Mouse (Mus musculus): ENCODE measurements around the gene Tecpr2. TPM values are rescaled to one million over a fixed set of nuclear protein-coding genes. Genes with fewer than 3 reads are reported as not detected.

The Tecpr2 gene
- polyA plus RNA-seq, 2 experiments = 3.8 to 10.1 TPM

DNA sequence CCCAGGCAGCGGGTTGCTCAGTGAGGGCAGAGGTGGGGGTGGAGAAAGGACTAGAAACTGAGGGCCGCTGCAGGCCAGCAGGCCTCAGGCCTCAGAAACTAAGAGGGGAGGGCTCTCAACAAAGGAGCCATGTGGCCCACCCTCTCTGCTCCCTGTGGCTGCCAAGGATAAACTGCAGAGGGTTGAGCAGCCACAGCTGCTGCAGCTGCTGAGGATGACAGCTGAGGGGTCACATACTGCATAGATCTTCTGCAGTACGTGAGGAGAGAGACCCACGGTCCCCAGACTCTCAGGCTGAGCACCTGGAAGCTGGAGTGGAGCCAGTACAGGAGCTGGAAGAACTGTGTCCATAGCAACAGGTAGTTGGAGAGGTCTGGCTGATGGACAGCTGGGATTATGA, 95.5 kb downstream of the Tecpr2 start:
- Histone ChIP-seq H3K4me3 (replicated peaks; ENCODE audit: low read length) (no peak overlapping the region), H3K4me1 (ENCODE audit: control insufficient read depth, insufficient read depth, low read length) (no peaks in the 10 kb centered on the region), H3K9me3 (ENCODE audit: control insufficient read depth, low read length) (no peaks in the 10 kb centered on the region), H3K36me3 (ENCODE audit: control insufficient read depth, insufficient read depth, low read length) (no peaks in the 10 kb centered on the region), H3K9ac (ENCODE audit: low read depth, low read length, severe bottlenecking) (no peak overlapping the region), H3K27ac (replicated peaks; ENCODE audit: low read depth, low read length) (no peak overlapping the region), H3K27me3 (ENCODE audit: control insufficient read depth, insufficient read depth, low read length) (no peaks in the 10 kb centered on the region), H3K4me2 (replicated peaks; ENCODE audit: low read depth, low read length, severe bottlenecking) (no peak overlapping the region)
- WGBS = 73% methylated on average over 4 of the region's 4 CpGs
- peak; percentile 53 for DNase-seq (ENCODE audit: low spot score)
- peak; percentile 81 for ATAC-seq (ENCODE audit: low FRiP score, low read depth)
- TF ChIP-seq POLR2A (IDR thresholded peaks at IDR 0.05; ENCODE audit: borderline replicate concordance, extremely low read depth, insufficient read depth, insufficient read length) = no peak

DNA sequence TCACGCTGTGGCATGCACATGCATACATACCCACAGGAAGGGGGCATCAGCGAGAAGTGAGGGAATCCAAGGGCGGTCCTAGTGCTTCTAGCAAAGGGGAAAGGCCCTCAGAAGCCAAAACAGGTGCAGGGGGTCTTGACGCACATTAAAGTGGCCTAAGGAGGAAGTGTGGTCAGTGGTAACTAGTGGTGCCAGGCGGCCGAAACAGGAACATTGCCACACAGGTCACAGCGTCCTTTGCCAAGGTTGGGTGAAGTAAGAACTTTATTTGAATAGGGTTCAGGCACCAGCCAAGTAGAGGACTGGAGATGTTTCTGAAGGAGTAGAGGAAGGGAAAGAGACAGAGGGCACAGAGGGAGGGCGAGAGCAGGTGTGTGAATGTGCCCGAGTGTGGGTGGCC, 96.1 kb downstream of the Tecpr2 start:
- Histone ChIP-seq H3K9me3 (ENCODE audit: control insufficient read depth, low read length) (no peaks in the 10 kb centered on the region), H3K4me1 (ENCODE audit: control insufficient read depth, insufficient read depth, low read length) (no peaks in the 10 kb centered on the region), H3K27me3 (ENCODE audit: control insufficient read depth, insufficient read depth, low read length) (no peaks in the 10 kb centered on the region), H3K36me3 (ENCODE audit: control insufficient read depth, insufficient read depth, low read length) (no peaks in the 10 kb centered on the region), H3K4me2 (replicated peaks; ENCODE audit: low read depth, low read length, severe bottlenecking) (no peak overlapping the region), H3K4me3 (replicated peaks; ENCODE audit: low read length) (no peak overlapping the region), H3K9ac (ENCODE audit: low read depth, low read length, severe bottlenecking) (no peak overlapping the region), H3K27ac (replicated peaks; ENCODE audit: low read depth, low read length) (no peak overlapping the region)
- no peak for ATAC-seq (ENCODE audit: low FRiP score, low read depth)
- no peak for TF ChIP-seq POLR2A (IDR thresholded peaks at IDR 0.05; ENCODE audit: borderline replicate concordance, extremely low read depth, insufficient read depth, insufficient read length)
- DNase-seq (ENCODE audit: low spot score) = no peak
- WGBS = 79% methylated on average over 9 of the region's 9 CpGs

GRCm38 (mm10) chr12:110986536-110987425, 97.7 kb downstream of the Tecpr2 start:
- H3K27ac ChIP-seq (replicated peaks; ENCODE audit: low read depth, low read length) = no peak overlapping the region
- no peaks in the 10 kb centered on the region for H3K36me3 ChIP-seq (ENCODE audit: control insufficient read depth, insufficient read depth, low read length)
- no peak for ATAC-seq (ENCODE audit: low FRiP score, low read depth)
- no peaks in the 10 kb centered on the region for H3K9me3 ChIP-seq (ENCODE audit: control insufficient read depth, low read length)
- no peak for TF ChIP-seq POLR2A (IDR thresholded peaks at IDR 0.05; ENCODE audit: borderline replicate concordance, extremely low read depth, insufficient read depth, insufficient read length)
- H3K27me3 ChIP-seq (ENCODE audit: control insufficient read depth, insufficient read depth, low read length) = no peaks in the 10 kb centered on the region
- no peak overlapping the region for H3K4me2 ChIP-seq (replicated peaks; ENCODE audit: low read depth, low read length, severe bottlenecking)
- H3K9ac ChIP-seq (ENCODE audit: low read depth, low read length, severe bottlenecking) = no peak overlapping the region
- no peaks in the 10 kb centered on the region; the same call in 1 of the 2 replicates for H3K4me1 ChIP-seq (ENCODE audit: control insufficient read depth, insufficient read depth, low read length)
- 81% methylated on average over 11 of the region's 11 CpGs for WGBS
- no peak for DNase-seq (ENCODE audit: low spot score)
- H3K4me3 ChIP-seq (replicated peaks; ENCODE audit: low read length) = no peak overlapping the region

DNA sequence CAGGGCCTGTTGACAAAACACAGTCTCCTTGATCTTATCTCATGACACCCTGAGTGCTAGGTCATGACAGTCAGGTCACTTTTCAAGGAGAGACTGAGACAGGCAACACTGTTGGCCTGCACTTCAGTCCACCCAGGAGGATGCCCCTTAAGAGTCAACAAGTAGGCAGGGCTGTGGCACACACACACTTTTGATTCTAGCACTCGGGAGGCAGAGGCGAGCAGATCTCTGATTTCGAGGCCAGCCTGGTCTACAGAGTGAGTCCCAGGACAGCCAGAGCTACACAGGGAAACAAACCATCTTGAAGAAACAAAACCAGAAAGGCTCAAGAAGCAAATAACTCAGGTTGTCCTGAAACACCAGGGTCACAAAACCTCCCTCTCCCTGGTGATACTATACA, 100.3 kb downstream of the Tecpr2 start:
- Histone ChIP-seq H3K4me1 (ENCODE audit: control insufficient read depth, insufficient read depth, low read length) (no peaks in the 10 kb centered on the region; the same call in 1 of the 2 replicates), H3K27ac (replicated peaks; ENCODE audit: low read depth, low read length) (no peak overlapping the region), H3K27me3 (ENCODE audit: control insufficient read depth, insufficient read depth, low read length) (no peaks in the 10 kb centered on the region), H3K9ac (ENCODE audit: low read depth, low read length, severe bottlenecking) (no peak overlapping the region), H3K4me3 (replicated peaks; ENCODE audit: low read length) (no peak overlapping the region), H3K36me3 (ENCODE audit: control insufficient read depth, insufficient read depth, low read length) (no peaks in the 10 kb centered on the region), H3K4me2 (replicated peaks; ENCODE audit: low read depth, low read length, severe bottlenecking) (no peak overlapping the region), H3K9me3 (ENCODE audit: control insufficient read depth, low read length) (no peaks in the 10 kb centered on the region)
- ATAC-seq (ENCODE audit: low FRiP score, low read depth) (no peak), DNase-seq (ENCODE audit: low spot score) (no peak)
- no peak for TF ChIP-seq POLR2A (IDR thresholded peaks at IDR 0.05; ENCODE audit: borderline replicate concordance, extremely low read depth, insufficient read depth, insufficient read length)
- WGBS = 79% methylated on average over 3 of the region's 3 CpGs

DNA sequence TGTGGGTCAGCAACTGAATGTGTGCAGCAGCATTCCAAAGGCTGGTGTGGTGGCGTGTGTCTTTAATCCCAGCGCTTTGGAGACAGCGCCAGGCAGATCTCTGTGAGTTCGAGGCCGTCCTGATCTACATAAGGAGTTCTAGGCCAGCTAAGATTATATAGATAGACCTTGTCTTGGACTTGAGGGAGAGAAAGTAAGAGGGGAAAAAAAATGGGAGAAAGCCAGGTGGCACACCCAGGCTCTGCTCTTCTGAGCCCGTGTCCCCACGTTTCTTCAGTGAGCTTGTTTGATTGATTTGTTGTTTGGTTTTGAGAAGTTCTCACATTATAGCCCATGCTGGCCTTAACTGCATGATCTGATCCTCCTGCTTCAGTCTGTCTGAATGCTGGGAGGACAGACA, 101.4 kb downstream of the Tecpr2 start:
- Histone ChIP-seq H3K4me3 (replicated peaks; ENCODE audit: low read length) (no peak overlapping the region), H3K4me2 (replicated peaks; ENCODE audit: low read depth, low read length, severe bottlenecking) (no peak overlapping the region), H3K27me3 (ENCODE audit: control insufficient read depth, insufficient read depth, low read length) (no peaks in the 10 kb centered on the region), H3K27ac (replicated peaks; ENCODE audit: low read depth, low read length) (no peak overlapping the region), H3K36me3 (ENCODE audit: control insufficient read depth, insufficient read depth, low read length) (no peaks in the 10 kb centered on the region), H3K4me1 (ENCODE audit: control insufficient read depth, insufficient read depth, low read length) (no peaks in the 10 kb centered on the region; the same call in 1 of the 2 replicates), H3K9me3 (ENCODE audit: control insufficient read depth, low read length) (no peaks in the 10 kb centered on the region), H3K9ac (ENCODE audit: low read depth, low read length, severe bottlenecking) (no peak overlapping the region)
- DNase-seq (ENCODE audit: low spot score) = no peak
- no peak for ATAC-seq (ENCODE audit: low FRiP score, low read depth)
- no peak for TF ChIP-seq POLR2A (IDR thresholded peaks at IDR 0.05; ENCODE audit: borderline replicate concordance, extremely low read depth, insufficient read depth, insufficient read length)
- WGBS = 93% methylated on average over 7 of the region's 7 CpGs

Data from limb, embryonic 14.5 days (tissue).